Mouse (Mus musculus) E14TG2a.4 (cell line): ENCODE results near the gene Lgi4.

Experiments
- CTCF ChIP-seq: conservative IDR thresholded peaks from 2 replicates; pipeline ENCODE4 v1.5.1; 2014; ENCODE audit warnings: low read length
- POU5F1 ChIP-seq: IDR thresholded peaks from 2 replicates; pipeline ENCODE4 v1.6.1; 2014; ENCODE audit warnings: low read length, borderline replicate concordance

DNA sequence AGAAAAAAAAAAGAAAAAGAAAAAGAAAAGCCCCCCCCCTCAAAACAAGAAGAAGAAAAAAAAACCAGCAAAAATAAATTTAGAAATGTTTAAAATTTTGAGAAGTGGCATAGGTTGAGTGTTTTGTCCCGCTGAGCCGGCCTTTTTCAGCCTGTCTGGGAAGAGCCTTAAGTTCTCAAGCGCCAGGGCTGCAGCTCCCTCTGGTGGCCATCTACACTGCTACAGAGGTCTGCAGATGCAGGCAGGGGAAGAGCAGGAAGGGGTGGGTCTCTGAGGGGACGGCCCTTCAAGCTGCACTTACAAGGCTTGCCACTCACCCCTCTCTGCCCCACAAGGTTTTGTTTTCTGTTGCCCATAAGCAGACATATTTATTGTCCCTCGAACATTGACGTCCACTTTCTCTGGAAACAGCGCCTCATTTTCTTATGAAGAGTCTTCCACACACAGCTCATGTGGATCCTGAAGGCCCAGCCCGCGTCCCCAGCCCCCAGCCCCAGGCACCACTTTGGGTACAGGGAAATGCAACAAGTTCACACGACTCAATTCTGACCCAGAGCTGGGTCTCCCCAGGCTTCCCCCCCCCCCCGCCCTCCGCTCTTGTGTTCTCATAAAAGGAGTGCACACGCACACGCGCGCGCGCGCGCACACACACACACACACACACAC lies 38.6 kb downstream of the Lgi4 start:
- peak; percentile 73 for TF ChIP-seq CTCF
- TF ChIP-seq POU5F1 = no peak
